In genomic region chr4:102568591-102568990, GRCm38 (mm10) we compare ENCODE assay signal across 7 mouse cellular contexts.
A peak's percentile ranks its signal among the peaks of the same experiment; 100 is the strongest.
DNase-seq lines count a peak whose midpoint lies in the region; ATAC-seq and TF ChIP-seq lines count a peak whose summit lies in the region.

No protein-coding gene starts in this region.

- H3K27ac ChIP-seq in kidney, adult 2 months (ENCODE audit: insufficient read depth, low read depth, low read length): peak overlapping the region; percentile 67
- H3K27ac ChIP-seq in lung, embryonic 16.5 days (ENCODE audit: low read length): peak overlapping the region; percentile 70

- H3K4me3 ChIP-seq in kidney, adult 2 months (ENCODE audit: insufficient read depth, low read depth, low read length): no peak overlapping the region
- peak overlapping the region; percentile 9; the same call in 1 of the 2 replicates for H3K4me3 ChIP-seq in lung, embryonic 16.5 days (ENCODE audit: low read length)

- peaks cover 7% of the 10 kb centered on the region; the same call in 1 of the 2 replicates for H3K4me1 ChIP-seq in kidney, adult 2 months (ENCODE audit: control insufficient read depth, insufficient read depth, low read length)
- peaks cover 40% of the 10 kb centered on the region for H3K4me1 ChIP-seq in lung, embryonic 16.5 days (replicated peaks; ENCODE audit: control insufficient read depth, insufficient read depth, low read length)

- H3K27me3 ChIP-seq in kidney, adult 2 months (replicated peaks; ENCODE audit: control insufficient read depth, insufficient read depth, low read length): no peaks in the 10 kb centered on the region
- H3K27me3 ChIP-seq in lung, embryonic 16.5 days (ENCODE audit: control insufficient read depth, insufficient read depth, low read depth, low read length): no peaks in the 10 kb centered on the region

- peak; percentile 31 for ATAC-seq in lung, embryonic 16.5 days (ENCODE audit: low read depth)

- H3K4me2 ChIP-seq in lung, embryonic 16.5 days (ENCODE audit: low read depth, low read length): peak overlapping the region; percentile 38

- H3K36me3 ChIP-seq in kidney, adult 2 months (ENCODE audit: control insufficient read depth, insufficient read depth, low read length): no peaks in the 10 kb centered on the region
- no peaks in the 10 kb centered on the region for H3K36me3 ChIP-seq in lung, embryonic 16.5 days (ENCODE audit: control insufficient read depth, insufficient read depth, low read length)

- no peak for TF ChIP-seq POLR2A in kidney, adult 2 months (IDR thresholded peaks at IDR 0.05; ENCODE audit: low read depth, low read length)

- 5% methylated on average over 4 of the region's 4 CpGs for WGBS in kidney, adult 2 months
- WGBS in lung, embryonic 16.5 days: 0% methylated on average over 4 of the region's 4 CpGs

- DNase-seq in spleen, adult 12 weeks (ENCODE audit: low spot score): peak; percentile 27
- no peak for DNase-seq in spleen, postnatal 14 days (ENCODE audit: low spot score in 2 of 2)
- peak; percentile 64 for DNase-seq in cerebellum, adult 8-10 months
- DNase-seq in gastrocnemius, postnatal 14 days: peak; percentile 81
- peak; percentile 80 for DNase-seq in kidney, adult 2 months
- peak; percentile 57 for DNase-seq in testis, postnatal 10 days (ENCODE audit: low spot score)

- H3K9me3 ChIP-seq in lung, embryonic 16.5 days (ENCODE audit: control insufficient read depth, low read length): no peaks in the 10 kb centered on the region

- intact Hi-C loops in gastrocnemius, postnatal 14 days (cut with DNase I; ENCODE audit: low total_unique reads): loop anchor here (5.0 kb wide), 1 partner anchor 56 kb away; no protein-coding TSS in a partner anchor

- peak overlapping the region; percentile 35; the same call in 1 of the 2 replicates for H3K9ac ChIP-seq in lung, embryonic 16.5 days (ENCODE audit: low read length)

- TF ChIP-seq CTCF in kidney, adult 2 months (conservative IDR thresholded peaks at IDR 0.05; ENCODE audit: insufficient read depth, insufficient read length, low read depth, low read length): no peak

Comparison
In these comparisons a context has a peak if more than half of its experiments do, and no peak if none do; other contexts are left out.
1. DNase-seq: peak in spleen, adult 12 weeks (single experiment), cerebellum, adult 8-10 months (single experiment), gastrocnemius, postnatal 14 days (single experiment), kidney, adult 2 months (single experiment) and testis, postnatal 10 days (single experiment); none in spleen, postnatal 14 days (0 of 2).